Mouse (Mus musculus) ovary, postnatal 10 days (tissue): ENCODE data around the gene Ccr7.

Source experiments
- DNase-seq: peaks from one replicate; pipeline ENCODE4 v3.0.0; 2022; ENCODE audit warnings: low spot score

The Ccr7 gene

GRCm38 (mm10) chr11:99154987-99155641, at the start of gene Ccr7:
TSS of gene Ccr7 (minus strand) at chr11:99155077.
- DNase-seq, result no peak

- DNase-seq, result peak; percentile 22
Observed at GRCm38 (mm10) chr11:99189154-99189582, 34.3 kb upstream of the Ccr7 start.

GRCm38 (mm10) chr11:99187348-99187747, 32.5 kb upstream of the Ccr7 start:
- no peak for DNase-seq

GRCm38 (mm10) chr11:99186836-99187235, 32.0 kb upstream of the Ccr7 start:
- no peak for DNase-seq

GRCm38 (mm10) chr11:99182575-99182974, 27.7 kb upstream of the Ccr7 start:
- no peak for DNase-seq

GRCm38 (mm10) chr11:99180071-99180470, 25.2 kb upstream of the Ccr7 start:
- DNase-seq, result no peak

- DNase-seq, result no peak
Observed at GRCm38 (mm10) chr11:99177925-99178198, 23.0 kb upstream of the Ccr7 start.

- DNase-seq, result no peak
Observed at GRCm38 (mm10) chr11:99177054-99177924, 22.4 kb upstream of the Ccr7 start.

DNA sequence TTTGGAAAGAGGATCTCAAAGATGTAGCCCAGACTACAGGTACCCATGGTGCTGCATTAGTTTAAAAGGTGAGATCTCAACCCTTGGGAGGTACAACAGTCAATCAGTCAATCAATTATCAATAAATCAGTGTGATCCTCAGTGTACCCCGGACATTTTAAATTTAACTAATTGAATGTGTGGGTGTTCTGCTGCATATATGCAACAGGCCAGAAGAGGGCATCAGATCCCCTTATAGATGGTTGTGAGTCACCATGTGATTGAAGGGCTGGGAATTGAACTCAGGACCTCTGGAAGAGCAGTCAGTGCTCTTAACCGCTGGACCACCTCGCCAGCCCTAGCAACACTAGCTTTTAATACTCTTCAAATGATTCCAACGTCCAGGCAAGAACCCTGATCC, 17.1 kb upstream of the Ccr7 start:
- no peak for DNase-seq

DNA sequence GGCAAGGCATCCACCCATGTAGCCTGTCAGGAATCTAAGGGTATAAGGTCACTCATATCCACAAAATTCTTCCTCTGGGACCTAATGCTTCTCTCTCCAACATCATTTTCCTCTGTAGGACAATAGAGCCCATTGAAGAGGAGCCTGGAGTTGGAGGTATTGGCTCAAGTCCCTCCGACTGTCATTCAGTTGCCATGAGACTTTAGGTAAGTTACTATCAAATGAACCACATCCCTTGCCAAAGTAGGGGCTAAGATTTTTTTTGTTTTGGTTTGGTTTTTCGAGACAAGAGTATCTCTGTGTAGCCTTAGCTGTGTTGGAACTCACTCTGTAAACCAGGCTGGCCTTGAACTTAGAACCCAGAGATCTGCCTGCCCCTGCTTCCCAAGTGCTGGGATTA, 16.6 kb upstream of the Ccr7 start:
- no peak for DNase-seq

GRCm38 (mm10) chr11:99170547-99171267, 15.8 kb upstream of the Ccr7 start:
- DNase-seq, result no peak

DNA sequence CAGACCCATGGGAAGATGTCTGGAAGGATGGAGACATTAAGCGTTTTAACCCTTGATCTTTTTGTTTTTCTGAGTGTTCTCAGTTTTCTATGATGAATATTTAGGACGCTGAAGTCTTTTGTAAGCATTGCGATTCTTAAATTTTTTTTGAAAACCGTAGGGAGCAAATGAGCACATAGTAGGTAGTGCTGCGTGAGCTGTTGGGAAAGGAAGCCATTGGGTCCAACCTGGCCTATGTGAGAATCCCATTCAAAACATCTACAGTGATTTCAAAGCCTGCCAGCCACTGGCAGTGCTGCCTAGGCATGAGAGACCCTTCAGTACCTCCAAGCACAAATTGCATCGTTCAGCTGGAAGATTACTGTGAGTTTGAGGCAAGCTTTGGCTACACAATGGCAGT, 15.1 kb upstream of the Ccr7 start:
- DNase-seq, result no peak

- DNase-seq, result no peak
Observed at GRCm38 (mm10) chr11:99169438-99169837, 14.6 kb upstream of the Ccr7 start.

GRCm38 (mm10) chr11:99168030-99168474, 13.2 kb upstream of the Ccr7 start:
- no peak for DNase-seq

- DNase-seq, result no peak
Observed at GRCm38 (mm10) chr11:99167576-99167975, 12.7 kb upstream of the Ccr7 start.

GRCm38 (mm10) chr11:99166241-99166640, 11.4 kb upstream of the Ccr7 start:
- DNase-seq, result no peak

GRCm38 (mm10) chr11:99165031-99165752, 10.3 kb upstream of the Ccr7 start:
- no peak for DNase-seq

DNA sequence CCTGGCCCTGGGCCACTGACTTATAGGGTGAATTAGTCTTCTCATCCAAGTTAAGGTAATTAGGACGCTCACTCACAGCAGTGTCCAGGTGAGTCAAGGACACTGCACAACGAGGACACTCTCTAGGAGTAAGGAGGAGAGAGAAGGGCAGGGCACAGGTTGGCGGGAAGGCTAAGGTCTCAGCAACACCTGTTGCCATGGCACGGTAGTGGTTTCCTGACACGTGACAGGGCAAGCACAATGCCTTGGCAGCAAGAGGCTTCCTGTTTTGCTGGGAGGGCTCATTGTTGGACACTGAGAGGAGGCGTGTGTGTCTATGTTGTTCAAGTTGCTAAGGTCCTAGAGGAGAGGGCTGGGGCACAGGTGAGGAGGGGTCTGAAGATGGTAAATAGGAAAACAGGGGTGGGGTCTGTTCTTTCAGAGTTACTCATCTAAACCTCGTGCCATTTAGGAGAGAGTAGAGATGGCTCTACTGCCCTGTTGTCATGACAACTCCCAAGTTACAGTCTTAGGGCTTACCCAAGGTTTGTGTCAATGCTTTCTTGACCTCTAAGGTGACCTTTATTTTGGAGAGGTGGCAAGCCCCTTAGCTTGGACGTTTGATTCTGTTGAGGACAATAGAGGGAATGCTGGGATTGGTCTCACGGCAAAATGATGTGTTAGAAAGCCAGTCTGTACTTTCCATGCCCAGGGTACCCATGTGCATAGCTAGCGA, 8.3 kb upstream of the Ccr7 start:
- DNase-seq, result no peak

- no peak for DNase-seq
Observed at GRCm38 (mm10) chr11:99161648-99162047, 6.8 kb upstream of the Ccr7 start.

- no peak for DNase-seq
Observed at GRCm38 (mm10) chr11:99160228-99160627, 5.4 kb upstream of the Ccr7 start.

DNA sequence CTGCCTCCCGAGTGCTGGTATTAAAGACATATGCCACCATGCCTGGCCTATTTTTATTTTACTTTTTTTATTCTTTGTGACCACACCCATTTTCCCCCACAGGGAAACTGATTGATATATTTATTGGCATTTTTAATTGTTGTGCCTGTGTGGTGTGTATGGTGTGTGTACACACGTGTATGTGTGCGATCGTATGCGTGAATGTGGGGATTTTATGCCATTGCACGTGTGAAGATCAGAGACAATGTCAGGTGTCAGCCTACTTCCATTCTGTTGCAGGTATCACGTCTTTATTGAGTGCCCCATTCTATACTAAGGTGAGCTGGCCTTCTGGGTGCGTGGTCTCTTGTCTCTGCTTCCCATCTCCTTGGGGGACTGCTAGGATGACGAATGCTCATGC, 940 bp upstream of the Ccr7 start:
- no peak for DNase-seq
